Mouse (Mus musculus) hindbrain, embryonic 10.5 days (tissue): ENCODE results near the gene Dnajc6. TPM values are rescaled to one million over a fixed set of nuclear protein-coding genes. Genes with fewer than 3 reads are reported as not detected.
A peak's percentile ranks its signal among the peaks of the same experiment; 100 is the strongest.

Experiments
- DNase-seq: peaks from one replicate; pipeline ENCODE4 v3.0.0-alpha.2; 2017; ENCODE audit warnings: low spot score
- H3K27ac ChIP-seq: fragments of 300-500 bp; sonication (generic); 2 replicates; pipeline ENCODE4 v1.5.1; 2016; ENCODE audit warnings: mild to moderate bottlenecking, moderate library complexity
- H3K27me3 ChIP-seq: fragments of 300-500 bp; sonication (generic); 2 replicates; pipeline ENCODE4 v1.6.1; 2016; ENCODE audit warnings: mild to moderate bottlenecking; ENCODE audit not compliant: poor library complexity, insufficient read depth, severe bottlenecking
- H3K36me3 ChIP-seq: fragments of 300-500 bp; sonication (generic); 2 replicates; pipeline ENCODE4 v1.6.1; 2016; ENCODE audit warnings: mild to moderate bottlenecking, moderate library complexity
- H3K4me1 ChIP-seq: fragments of 300-500 bp; sonication (generic); replicated peaks from 2 replicates; pipeline ENCODE4 v1.6.1; 2016; ENCODE audit warnings: mild to moderate bottlenecking
- H3K4me3 ChIP-seq: fragments of 300-500 bp; sonication (generic); 2 replicates; pipeline ENCODE4 v1.5.1; 2016; ENCODE audit warnings: mild to moderate bottlenecking, moderate library complexity
- H3K9me3 ChIP-seq: fragments of 300-500 bp; sonication (generic); 2 replicates; pipeline ENCODE4 v1.6.1; 2016; ENCODE audit warnings: mild to moderate bottlenecking, moderate library complexity
- WGBS: fragments of 180-500 bp; shearing (Covaris S2); methylation state at CpG from one replicate; pipeline ENCODE4 v1.1.7; 2016; 5-methylcytosine and 5-hydroxymethylcytosine counted together
- polyA plus RNA-seq: library from polyadenylated mRNA; unstranded; fragments of >200 nt; fragmentation: Nextera tagmentation; extraction: Ambion mirVana; gene quantifications from 2 replicates; pipeline ENCODE4 v1.2.1, GENCODE M21; 2016

The Dnajc6 gene
- polyA plus RNA-seq, 1 experiment from 2014 or later: 3.7 TPM

GRCm38 (mm10) chr4:101470543-101470942 is 25.9 kb upstream of the Dnajc6 start:
- Histone ChIP-seq H3K4me3 (no peak overlapping the region), H3K27ac (no peak overlapping the region), H3K27me3 (no peaks in the 10 kb centered on the region), H3K36me3 (peaks cover 5% of the 10 kb centered on the region), H3K4me1 (no peaks in the 10 kb centered on the region), H3K9me3 (no peaks in the 10 kb centered on the region)
- WGBS: 61% methylated on average over 5 of the region's 5 CpGs
- DNase-seq: no peak

DNA sequence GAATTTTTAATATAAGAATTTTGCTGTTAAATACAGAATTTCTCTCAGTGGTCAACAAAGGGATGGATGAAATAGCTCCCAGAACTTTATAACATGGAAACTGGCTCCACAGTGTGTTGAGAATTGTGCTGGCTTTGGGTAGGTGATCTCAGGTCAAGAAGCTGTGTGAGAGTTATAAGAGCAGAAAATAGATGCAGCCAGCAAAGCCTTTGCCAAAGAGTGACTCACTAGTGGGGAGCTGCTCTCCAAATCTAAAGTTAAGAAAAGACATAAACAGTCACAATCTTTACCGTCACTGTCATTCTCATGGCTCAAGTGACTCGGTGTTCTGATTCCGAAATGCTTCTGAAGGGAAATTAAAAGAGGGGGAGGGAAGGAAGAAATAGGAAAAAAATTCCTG is 23.7 kb upstream of the Dnajc6 start:
- H3K4me3 ChIP-seq: no peak overlapping the region
- no peaks in the 10 kb centered on the region for H3K9me3 ChIP-seq
- no peaks in the 10 kb centered on the region for H3K4me1 ChIP-seq
- no peaks in the 10 kb centered on the region for H3K36me3 ChIP-seq
- WGBS: 96% methylated on average over 3 of the region's 3 CpGs
- H3K27me3 ChIP-seq: no peaks in the 10 kb centered on the region
- no peak for DNase-seq
- no peak overlapping the region for H3K27ac ChIP-seq

DNA sequence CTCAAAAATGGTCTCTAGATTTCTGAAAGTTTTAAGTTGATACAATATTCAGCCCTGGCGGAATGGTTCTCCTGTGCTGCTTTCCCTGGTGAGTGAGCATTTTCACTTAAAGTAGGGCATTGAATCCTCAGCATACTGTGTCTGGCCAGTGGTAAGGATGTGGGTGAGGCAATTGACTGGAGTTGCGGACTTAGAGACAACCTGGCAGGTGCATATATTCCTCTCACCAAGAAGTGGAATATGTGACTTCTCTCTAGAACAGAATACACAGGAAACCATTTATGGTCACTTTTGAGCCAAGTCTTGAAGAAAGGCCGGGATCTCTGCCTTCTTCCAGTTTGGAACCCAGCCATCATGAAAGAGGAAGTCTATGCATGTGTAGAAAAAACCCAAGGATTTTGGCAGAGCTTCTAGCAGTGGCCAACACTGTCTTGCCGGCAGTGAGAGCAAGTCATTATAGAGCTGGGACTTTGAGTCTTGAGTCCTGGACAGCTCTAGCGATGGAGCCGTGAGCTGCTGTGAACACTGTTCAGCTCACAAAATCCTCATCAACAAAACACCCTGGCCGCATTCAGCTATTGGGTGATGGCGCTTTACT is 6.0 kb upstream of the Dnajc6 start:
- H3K27ac ChIP-seq: no peak overlapping the region
- no peak for DNase-seq
- no peaks in the 10 kb centered on the region for H3K9me3 ChIP-seq
- peaks cover 19% of the 10 kb centered on the region for H3K27me3 ChIP-seq
- 0 out of 2 replicates have a peak, but pooled peaks cover 5% of the 10 kb centered on the region for H3K4me1 ChIP-seq
- 92% methylated on average over 8 of the region's 8 CpGs for WGBS
- no peak overlapping the region for H3K4me3 ChIP-seq
- H3K36me3 ChIP-seq: no peaks in the 10 kb centered on the region

DNA sequence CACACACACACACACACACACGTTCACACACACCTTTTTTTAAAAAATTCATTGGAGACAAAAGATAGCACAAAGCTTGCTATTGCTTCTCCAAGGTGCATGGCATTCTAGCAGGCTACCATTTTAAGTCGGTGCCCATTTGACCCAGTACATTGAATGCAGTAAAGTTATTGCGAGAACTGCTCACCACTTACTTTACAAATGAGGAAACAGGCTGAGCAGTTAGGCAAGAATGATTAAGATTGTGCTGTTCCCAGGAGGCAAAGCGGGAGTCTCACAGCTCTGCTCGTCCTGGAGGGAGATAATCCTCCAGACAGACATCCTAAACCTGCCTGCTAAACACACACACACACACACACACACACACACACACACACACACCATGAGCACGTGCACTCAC is 4.7 kb upstream of the Dnajc6 start:
- 80% methylated on average over 6 of the region's 6 CpGs for WGBS
- H3K36me3 ChIP-seq: no peaks in the 10 kb centered on the region

GRCm38 (mm10) chr4:101493611-101494197 is 2.7 kb upstream of the Dnajc6 start:
- DNase-seq: no peak
- no peaks in the 10 kb centered on the region for H3K36me3 ChIP-seq
- peaks cover 22% of the 10 kb centered on the region for H3K4me1 ChIP-seq
- H3K27me3 ChIP-seq: peaks cover 52% of the 10 kb centered on the region
- no peaks in the 10 kb centered on the region for H3K9me3 ChIP-seq
- H3K27ac ChIP-seq: no peak overlapping the region
- no peak overlapping the region for H3K4me3 ChIP-seq

More for the DNA sequence above, 4.7 kb upstream of the Dnajc6 start:
- Histone ChIP-seq H3K4me1 (peaks cover 12% of the 10 kb centered on the region), H3K27me3 (peaks cover 32% of the 10 kb centered on the region), H3K4me3 (no peak overlapping the region), H3K27ac (no peak overlapping the region), H3K9me3 (no peaks in the 10 kb centered on the region)
- DNase-seq: no peak

- Histone ChIP-seq H3K36me3 (no peaks in the 10 kb centered on the region), H3K27ac (peak overlapping the region; percentile 69), H3K4me1 (peaks cover 22% of the 10 kb centered on the region), H3K9me3 (no peaks in the 10 kb centered on the region), H3K4me3 (peak overlapping the region; percentile 64), H3K27me3 (peaks cover 59% of the 10 kb centered on the region)
- WGBS: 1% methylated on average over 28 of the region's 28 CpGs
- no peak for DNase-seq
These were observed 287 bp upstream of the Dnajc6 start for GRCm38 (mm10) chr4:101496188-101496533.

DNA sequence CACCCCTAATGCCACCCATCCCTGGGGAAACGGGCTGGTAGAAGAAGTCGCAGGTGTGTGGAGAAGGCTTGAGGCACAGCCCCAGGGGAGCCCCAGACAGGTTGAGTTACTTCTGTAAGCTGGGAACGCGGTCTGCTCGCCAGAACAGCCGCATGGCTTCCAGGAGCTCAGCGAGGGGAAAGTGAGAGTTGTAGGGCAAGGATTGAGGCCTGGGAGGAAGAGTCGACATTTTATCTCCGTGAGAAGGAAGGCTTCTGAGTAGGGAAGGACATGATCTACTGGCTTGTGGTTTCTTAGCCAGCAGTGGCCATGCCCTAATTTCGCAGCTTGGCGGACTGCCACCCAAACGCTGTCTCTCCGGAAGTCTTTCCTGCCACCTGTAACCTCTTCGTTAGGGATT is 888 bp downstream of the Dnajc6 start:
- no peaks in the 10 kb centered on the region for H3K9me3 ChIP-seq
- no peaks in the 10 kb centered on the region for H3K36me3 ChIP-seq
- H3K4me1 ChIP-seq: peaks cover 22% of the 10 kb centered on the region
- H3K27ac ChIP-seq: no peak overlapping the region
- DNase-seq: peak; percentile 28
- peak overlapping the region; percentile 64 for H3K4me3 ChIP-seq
- peaks cover 63% of the 10 kb centered on the region for H3K27me3 ChIP-seq
- WGBS: 5% methylated on average over 14 of the region's 14 CpGs

GRCm38 (mm10) chr4:101504470-101505007 is 8.1 kb downstream of the Dnajc6 start:
- peaks cover 24% of the 10 kb centered on the region for H3K4me1 ChIP-seq
- H3K9me3 ChIP-seq: no peaks in the 10 kb centered on the region
- no peaks in the 10 kb centered on the region for H3K36me3 ChIP-seq
- DNase-seq: no peak
- H3K4me3 ChIP-seq: no peak overlapping the region
- WGBS: 60% methylated on average over 7 of the region's 7 CpGs
- peaks cover 26% of the 10 kb centered on the region for H3K27me3 ChIP-seq
- no peak overlapping the region for H3K27ac ChIP-seq

DNA sequence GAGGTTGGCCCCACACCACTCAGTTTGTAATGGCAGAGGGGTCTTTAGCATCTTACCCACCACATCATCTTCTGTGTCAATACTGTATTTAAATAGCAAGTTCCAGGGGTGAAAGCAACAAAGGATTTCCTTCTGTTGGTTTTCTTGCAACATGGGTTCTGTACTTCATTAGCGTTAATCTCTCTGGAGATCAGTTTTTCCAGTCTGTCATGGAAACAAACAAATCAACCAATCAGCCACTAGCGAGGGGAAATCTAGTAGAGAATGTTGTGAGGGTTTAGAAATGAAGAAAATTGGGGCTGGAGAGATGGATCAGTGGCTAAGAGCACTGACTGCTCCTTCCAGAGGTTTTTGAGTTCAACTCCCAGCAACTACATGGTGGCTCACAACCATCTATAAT is 9.5 kb downstream of the Dnajc6 start:
- Histone ChIP-seq H3K4me1 (peaks cover 25% of the 10 kb centered on the region), H3K36me3 (no peaks in the 10 kb centered on the region), H3K4me3 (no peak overlapping the region), H3K27me3 (peaks cover 30% of the 10 kb centered on the region), H3K27ac (no peak overlapping the region), H3K9me3 (no peaks in the 10 kb centered on the region)
- WGBS: 75% methylated on average over 2 of the region's 2 CpGs
- no peak for DNase-seq

DNA sequence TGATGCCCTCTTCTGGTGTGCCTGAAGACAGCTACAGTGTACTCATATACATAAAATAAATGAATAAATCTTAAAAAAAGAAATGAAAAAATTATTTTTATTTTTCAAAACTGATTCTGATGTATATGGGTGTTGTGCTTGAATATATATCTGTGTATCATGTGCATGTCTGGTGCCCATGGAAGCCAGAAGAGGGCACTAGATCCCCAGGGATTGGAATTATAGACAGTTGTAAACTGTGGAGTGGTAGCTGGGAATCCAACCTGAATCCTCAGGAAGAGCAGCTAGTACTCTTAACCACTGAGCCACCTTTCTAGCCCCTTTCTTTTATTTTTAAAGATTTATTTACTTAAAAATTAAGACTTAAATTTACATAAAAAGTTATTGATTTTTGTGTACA is 9.9 kb downstream of the Dnajc6 start:
- no peak for DNase-seq
- Histone ChIP-seq H3K27ac (no peak overlapping the region), H3K4me1 (peaks cover 25% of the 10 kb centered on the region), H3K27me3 (peaks cover 29% of the 10 kb centered on the region), H3K4me3 (no peak overlapping the region), H3K36me3 (no peaks in the 10 kb centered on the region), H3K9me3 (no peaks in the 10 kb centered on the region)

DNA sequence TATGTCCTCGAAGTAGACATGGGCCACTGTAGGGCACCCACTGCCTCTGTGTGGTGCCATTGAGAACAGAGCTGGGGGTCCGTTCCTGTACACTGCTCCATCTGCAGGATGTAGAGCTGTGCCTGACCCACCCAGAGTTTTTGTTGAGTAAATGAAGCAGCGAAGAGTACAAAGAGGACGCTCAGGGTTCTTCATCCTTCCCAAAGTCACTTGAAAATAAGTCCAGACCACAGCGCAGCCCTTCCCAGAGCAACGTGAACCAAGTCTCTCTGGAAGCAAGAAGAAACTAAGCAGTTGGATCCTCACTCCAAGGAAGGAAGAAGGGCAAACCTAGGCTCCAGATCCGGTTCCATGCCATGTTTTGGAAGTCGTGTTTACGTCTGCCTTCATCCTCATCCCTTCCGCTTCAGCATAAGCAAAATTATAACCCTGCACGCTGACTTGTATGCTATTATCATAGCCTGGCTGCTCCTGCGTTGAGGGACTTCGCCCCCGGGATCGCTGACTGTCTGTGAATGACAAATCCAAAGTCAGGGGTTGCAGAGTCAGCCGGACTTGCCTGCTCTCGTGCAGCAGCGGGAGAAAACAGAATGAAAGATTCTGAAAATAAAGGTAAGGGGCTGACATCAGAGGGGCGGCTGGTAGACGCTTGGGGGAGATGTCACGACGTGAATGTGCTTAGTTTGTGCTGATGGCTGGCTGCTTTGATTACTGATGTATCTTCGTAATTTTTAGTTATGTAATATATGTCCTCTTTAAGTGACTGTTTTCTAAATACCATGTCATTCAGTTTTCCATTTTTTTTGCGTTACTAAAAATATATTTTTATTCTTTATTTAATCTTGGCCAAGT is 11.3 kb downstream of the Dnajc6 start:
- 11% methylated on average over 24 of the region's 24 CpGs for WGBS
- H3K36me3 ChIP-seq: no peaks in the 10 kb centered on the region
- H3K4me1 ChIP-seq: peaks cover 25% of the 10 kb centered on the region
- H3K4me3 ChIP-seq: peak overlapping the region; percentile 57
- peaks cover 23% of the 10 kb centered on the region for H3K27me3 ChIP-seq
- no peaks in the 10 kb centered on the region for H3K9me3 ChIP-seq
- DNase-seq: peak; percentile 70
- H3K27ac ChIP-seq: no peak overlapping the region

DNA sequence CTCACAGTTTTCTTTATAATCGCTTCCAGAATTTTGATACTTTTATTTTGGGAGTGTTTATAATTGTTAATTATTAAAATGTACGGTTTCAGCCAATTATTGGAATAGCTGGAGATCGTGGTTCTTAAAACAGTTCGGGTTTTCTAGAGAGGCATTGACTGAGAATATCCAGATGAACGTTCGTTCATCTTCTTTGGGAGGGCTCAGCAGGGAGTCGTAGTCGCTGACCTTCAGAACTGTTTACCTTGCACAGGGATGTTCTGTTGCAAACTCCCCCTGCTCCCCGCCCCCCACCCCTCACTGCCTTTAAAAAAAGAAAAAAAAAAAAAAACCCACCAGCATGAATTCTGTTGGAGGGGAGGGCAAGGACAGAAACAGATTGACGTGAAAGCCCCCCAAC is 12.0 kb downstream of the Dnajc6 start:
- no peak for DNase-seq
- H3K27me3 ChIP-seq: peaks cover 19% of the 10 kb centered on the region
- H3K9me3 ChIP-seq: no peaks in the 10 kb centered on the region
- peaks cover 25% of the 10 kb centered on the region for H3K4me1 ChIP-seq
- peak overlapping the region; percentile 67; the same call in 1 of the 2 replicates for H3K27ac ChIP-seq
- peak overlapping the region; percentile 57 for H3K4me3 ChIP-seq
- no peaks in the 10 kb centered on the region for H3K36me3 ChIP-seq
- WGBS: 3% methylated on average over 10 of the region's 10 CpGs
